Mouse (Mus musculus): ENCODE measurements around the gene Olfr430.
"Not testable (repeated sequence)": the region's sequence is repeated elsewhere in the genome, so short reads cannot be mapped to it uniquely, and the experiment has no call there.

Olfr430 gene

DNA sequence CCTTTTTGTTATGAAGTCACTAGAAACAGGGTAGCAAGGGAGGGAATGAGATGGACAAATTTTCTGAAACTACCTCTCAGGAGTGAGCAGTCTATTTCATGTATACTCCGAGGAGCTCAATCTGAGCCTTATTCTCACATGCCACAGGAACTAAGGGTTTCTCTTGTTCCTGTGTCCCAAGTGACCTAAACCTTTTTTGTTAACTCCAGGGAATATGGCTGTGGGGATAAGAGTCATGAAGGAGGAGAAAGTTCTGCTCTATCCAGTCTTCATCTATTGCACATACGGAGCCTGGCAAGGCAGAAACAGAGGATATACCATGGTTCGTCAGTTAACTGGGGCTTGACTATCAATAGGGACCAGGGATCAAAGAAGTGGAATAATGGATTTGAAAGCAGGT lies at the start of gene Olfr430:
Olfr430 (plus strand) TSS at position 301 of the 400 bp plus-strand sequence.
- no peak for DNase-seq (ENCODE audit: low spot score)

DNA sequence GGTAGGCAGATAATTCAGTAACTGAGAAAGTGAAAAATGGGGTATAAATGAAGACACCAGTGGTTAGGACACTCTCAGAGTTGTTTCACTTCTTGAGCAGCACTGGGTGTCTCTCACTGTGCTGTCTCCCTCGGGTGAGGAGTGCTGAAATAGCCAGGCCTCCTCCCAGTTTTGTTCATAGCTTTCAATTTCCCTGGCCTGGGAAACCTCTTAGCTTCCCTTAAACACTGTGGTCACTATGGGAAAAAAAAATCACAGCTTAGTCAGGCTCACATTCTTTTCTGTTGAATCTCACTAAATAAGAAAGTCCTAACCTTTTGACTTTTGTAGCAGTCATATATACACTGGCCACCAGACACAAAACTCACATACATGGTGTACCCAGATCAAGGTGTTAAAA lies 34.7 kb upstream of the Olfr430 start, which contains the start of gene Ifi205:
Ifi205 (minus strand) TSS at position 113 of the 400 bp plus-strand sequence.
- no peak for DNase-seq (ENCODE audit: low spot score)

- no peak for DNase-seq (ENCODE audit: low spot score)
Observed at GRCm38 (mm10) chr1:174035841-174036240, 30.6 kb upstream of the Olfr430 start.

GRCm38 (mm10) chr1:174038480-174038879 lies 27.9 kb upstream of the Olfr430 start:
- DNase-seq (ENCODE audit: low spot score) = no peak

GRCm38 (mm10) chr1:174040523-174041177 lies 25.8 kb upstream of the Olfr430 start, which contains the start of gene Olfr433:
Olfr433 (plus strand) TSS chr1:174040705.
- DNase-seq (ENCODE audit: low spot score) = peak; percentile 63

DNA sequence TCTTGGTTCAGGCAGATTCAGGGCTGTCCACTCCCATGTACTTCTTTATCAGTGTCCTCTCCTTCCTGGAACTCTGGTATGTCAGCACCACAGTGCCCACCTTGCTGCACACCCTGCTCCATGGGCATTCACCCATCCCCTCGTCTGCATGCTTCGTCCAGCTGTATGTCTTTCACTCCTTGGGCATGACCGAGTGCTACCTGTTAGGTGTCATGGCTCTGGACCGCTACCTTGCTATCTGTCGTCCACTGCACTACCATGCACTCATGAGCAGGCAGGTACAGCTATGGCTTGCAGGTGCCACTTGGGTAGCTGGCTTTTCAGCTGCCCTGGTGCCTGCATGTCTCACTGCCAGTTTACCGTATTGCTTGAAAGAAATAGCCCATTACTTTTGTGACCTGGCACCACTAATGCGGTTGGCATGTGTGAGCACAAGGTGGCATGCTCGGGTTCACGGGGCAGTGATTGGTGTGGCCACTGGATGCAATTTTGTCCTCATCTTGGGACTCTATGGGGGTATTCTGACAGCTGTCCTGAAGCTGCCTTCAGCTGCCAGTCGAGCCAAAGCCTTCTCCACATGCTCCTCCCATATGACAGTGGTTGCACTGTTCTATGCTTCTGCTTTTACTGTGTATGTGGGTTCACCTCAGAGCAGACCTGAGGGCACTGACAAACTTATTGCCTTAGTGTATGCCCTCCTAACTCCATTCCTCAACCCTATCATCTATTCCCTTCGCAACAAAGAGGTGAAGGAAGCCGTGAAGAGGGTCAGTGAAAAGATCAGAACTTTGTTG lies 24.1 kb upstream of the Olfr430 start:
- not testable (repeated sequence) for DNase-seq (ENCODE audit: low spot score)

GRCm38 (mm10) chr1:174044431-174044830 lies 22.0 kb upstream of the Olfr430 start:
- no peak for DNase-seq (ENCODE audit: low spot score)

DNA sequence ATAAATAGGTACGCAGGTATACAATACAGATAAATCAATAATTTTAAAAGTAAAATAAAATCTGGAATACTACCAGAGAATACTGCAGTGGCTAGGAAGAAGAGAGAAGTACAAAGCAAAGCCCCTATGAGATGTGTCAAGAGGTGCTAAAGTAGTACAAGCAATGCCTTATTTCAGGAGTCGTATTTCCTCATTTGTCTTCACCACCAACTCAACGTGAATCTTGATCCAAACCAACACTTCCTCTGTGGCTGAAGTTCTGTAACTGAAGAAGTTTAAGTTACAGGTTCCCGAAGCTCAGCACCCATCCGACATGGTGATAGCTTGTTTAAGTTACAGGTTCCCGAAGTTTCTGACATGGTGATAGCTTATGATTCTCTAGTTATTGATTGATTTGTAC lies 18.2 kb upstream of the Olfr430 start:
- not testable (repeated sequence) for DNase-seq (ENCODE audit: low spot score)

DNA sequence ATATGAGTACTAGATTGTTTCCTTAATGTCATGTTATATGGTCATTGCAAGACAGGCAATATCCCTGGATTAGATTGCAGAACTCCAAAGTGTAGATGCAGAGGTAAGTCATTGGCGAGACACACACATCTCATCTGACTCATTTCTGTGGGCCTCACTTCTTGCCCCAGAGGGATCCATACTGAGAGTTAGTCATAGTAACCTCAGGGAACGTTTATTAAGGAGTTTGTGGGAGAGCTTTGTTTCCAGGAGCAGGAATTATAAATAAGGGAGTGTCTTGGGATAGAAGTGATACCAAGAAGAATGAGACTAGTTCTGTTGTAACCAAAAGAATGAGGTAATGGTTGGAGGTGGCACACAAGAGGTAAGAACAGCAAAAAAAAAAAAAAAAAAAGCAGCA lies 17.5 kb upstream of the Olfr430 start, which contains the start of gene Olfr432:
Olfr432 (plus strand) TSS at position 313 of the 400 bp plus-strand sequence.
- no peak for DNase-seq (ENCODE audit: low spot score)

DNA sequence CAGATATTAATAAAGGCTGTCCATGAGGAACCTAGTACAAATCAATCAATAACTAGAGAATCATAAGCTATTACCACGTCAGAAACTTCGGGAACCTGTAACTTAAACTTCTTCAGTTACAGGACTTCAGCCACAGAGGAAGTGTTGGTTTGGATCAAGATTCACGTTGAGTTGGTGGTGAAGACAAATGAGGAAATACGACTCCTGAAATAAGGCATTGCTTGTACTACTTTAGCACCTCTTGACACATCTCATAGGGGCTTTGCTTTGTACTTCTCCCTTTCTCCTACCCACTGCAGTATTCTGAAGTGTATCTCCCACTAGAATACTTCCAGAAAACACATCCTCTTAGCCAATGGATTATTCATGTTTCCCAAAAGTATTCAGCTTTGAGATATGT lies 17.0 kb upstream of the Olfr430 start:
- not testable (repeated sequence) for DNase-seq (ENCODE audit: low spot score)

GRCm38 (mm10) chr1:174050532-174050931 lies 15.9 kb upstream of the Olfr430 start:
- no peak for DNase-seq (ENCODE audit: low spot score)

DNA sequence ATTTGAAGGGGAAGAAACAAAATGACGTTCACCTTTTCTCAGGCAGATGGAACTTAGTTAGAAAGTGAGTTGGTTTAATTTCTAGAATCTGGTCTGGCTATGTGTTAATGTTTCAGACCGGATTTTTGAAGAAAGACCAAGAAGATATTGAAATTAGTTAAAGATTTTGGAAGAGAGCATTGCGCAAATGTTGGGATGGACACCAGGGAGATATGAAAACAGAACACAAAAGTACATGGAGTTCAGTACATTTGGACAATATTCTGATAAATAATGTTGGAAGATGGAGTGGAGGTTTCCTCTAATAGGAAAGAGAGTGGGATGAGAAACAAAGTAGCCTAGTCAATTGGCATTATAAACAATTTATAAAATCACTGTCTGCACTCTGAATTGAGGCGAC lies 14.9 kb upstream of the Olfr430 start:
- DNase-seq (ENCODE audit: low spot score) = no peak

DNA sequence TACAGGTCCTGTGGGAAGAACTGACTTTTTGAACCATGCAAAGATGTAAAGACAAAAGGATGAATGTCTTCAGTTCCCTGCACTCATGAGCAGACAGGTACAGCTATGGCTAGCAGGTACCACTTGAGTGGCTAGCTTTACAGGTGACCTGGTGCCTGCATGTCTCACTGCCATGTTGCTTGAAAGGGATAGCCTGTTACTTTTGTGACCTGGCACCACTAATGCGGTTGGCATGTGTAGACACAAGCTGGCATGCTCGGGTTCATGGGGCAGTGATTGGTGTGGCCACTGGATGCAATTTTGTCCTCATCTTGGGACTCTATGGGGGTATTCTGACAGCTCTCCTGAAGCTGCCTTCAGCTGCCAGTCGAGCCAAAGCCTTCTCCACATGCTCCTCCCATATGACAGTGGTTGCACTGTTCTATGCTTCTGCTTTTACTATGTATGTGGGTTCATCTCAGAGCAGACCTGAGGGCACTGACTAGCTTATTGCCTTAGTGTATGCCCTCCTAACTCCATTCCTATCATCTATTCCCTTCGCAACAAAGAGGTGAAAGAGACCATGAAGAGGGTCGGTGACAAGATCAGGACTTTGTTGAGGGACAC lies 14.4 kb upstream of the Olfr430 start:
- no peak for DNase-seq (ENCODE audit: low spot score)

DNA sequence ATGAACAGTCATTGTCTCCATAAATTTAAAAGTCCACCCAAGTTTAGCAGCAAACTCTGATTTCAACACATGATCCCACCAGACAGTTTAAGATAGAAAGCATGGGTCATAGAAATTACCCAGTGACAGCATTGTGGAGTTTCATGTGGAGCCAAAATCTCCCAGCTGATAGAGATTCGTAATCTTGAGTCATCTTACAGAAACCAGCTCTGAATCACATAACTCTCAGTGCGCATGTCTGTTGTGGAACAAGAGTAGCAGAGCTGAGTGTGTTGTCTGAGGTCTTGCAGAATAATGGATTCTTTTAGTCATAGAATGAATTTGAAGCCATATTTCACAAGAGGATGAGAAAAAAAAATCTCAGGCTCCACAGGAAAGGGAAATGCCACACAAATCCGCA lies 13.4 kb upstream of the Olfr430 start:
- DNase-seq (ENCODE audit: low spot score) = no peak

- no peak for DNase-seq (ENCODE audit: low spot score)
Observed at GRCm38 (mm10) chr1:174055248-174055647, 11.2 kb upstream of the Olfr430 start.

DNA sequence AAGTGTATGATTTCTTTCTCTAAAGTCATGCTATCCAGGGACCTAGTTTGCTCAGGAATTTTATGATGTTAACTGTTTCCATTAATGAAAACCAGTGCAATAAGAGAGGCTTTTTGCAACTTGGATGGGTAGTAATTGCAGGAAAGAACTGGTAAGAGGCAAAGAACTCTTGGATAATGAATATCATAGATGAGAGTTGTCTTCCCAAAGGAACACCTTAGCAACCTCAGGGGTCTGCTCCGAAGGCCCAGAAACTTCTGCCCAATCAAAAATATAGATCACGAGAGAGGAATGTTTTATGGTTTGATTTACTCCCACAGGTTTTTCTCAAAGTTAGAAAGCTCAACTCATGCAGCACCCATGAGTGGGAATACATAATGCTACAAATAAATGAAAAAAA lies 17.6 kb downstream of the Olfr430 start, which contains the start of gene Olfr429:
Olfr429 (plus strand) TSS at position 301 of the 400 bp plus-strand sequence.
- no peak for DNase-seq (ENCODE audit: low spot score)

GRCm38 (mm10) chr1:174096591-174096990 lies 30.2 kb downstream of the Olfr430 start, which contains the start of gene Olfr427:
Olfr427 (plus strand) TSS chr1:174096891.
- DNase-seq (ENCODE audit: low spot score) = no peak

- no peak for DNase-seq (ENCODE audit: low spot score)
Observed at GRCm38 (mm10) chr1:174103735-174104134, 37.3 kb downstream of the Olfr430 start.

DNA sequence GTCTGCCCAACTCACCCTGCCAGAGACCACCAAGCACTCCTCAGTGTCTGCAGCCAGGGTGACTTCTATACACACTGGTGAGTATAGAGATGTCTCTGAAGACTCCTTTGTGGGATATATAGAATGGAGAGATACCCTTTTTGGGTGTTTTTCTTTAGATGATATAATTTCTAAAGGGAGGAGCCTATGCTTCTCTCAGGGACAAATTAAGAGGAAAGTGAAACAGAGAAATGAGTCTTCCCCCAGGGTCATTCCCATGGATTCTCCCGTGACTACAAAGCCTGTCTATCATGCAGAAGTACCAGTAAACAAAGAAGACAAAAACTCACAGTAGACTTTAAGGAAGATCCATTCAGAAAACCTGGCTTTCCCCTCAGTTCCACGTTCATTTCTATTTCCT lies 54.7 kb downstream of the Olfr430 start, which contains the start of gene Olfr231:
Olfr231 (minus strand) TSS at position 101 of the 400 bp plus-strand sequence.
- no peak for DNase-seq (ENCODE audit: low spot score)
